Mouse (Mus musculus): ENCODE data around the gene Serpinb6a.

Serpinb6a gene

DNA sequence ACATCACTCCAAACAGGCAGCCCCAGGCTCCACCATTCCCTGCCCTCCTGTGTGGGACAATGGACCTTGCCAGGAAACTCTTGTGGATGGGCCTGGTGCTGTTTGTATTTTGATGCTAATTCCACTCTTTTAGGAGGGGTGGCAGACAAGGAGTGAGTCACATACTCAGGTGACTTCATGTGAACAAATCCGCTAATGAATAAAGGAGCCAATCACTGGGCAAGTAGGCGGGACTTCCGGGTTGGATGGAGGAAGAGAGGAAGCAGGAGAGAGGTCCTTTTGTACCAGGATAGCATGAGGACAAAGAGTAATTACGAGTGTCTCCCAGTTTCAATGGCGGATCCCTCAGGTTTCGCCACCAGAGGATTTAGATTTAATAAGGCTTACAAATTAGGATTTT, 81.6 kb downstream of the Serpinb6a start:
- DNase-seq (ENCODE audit: low read depth, low spot score) = peak; percentile 40

DNA sequence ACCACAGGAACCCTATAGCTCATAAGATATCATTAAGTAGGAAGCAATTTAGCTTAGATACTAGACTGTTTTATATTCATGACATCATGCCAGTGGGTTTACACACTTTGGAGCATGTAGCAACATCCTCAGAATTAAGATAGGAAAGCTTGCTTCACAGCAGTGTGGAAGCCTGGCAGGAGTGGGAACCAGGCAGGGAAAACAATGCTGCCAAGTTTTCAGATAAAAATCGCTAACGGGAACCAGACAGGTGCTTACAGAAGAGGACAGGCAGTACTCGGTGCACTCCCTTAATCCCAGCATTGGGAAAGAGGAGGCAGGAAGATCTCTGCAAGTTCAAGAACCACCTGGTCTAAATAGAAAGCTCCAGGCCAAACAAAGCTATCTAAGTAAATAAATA, 95.8 kb downstream of the Serpinb6a start:
- no peak for DNase-seq (ENCODE audit: low read depth, low spot score)

DNA sequence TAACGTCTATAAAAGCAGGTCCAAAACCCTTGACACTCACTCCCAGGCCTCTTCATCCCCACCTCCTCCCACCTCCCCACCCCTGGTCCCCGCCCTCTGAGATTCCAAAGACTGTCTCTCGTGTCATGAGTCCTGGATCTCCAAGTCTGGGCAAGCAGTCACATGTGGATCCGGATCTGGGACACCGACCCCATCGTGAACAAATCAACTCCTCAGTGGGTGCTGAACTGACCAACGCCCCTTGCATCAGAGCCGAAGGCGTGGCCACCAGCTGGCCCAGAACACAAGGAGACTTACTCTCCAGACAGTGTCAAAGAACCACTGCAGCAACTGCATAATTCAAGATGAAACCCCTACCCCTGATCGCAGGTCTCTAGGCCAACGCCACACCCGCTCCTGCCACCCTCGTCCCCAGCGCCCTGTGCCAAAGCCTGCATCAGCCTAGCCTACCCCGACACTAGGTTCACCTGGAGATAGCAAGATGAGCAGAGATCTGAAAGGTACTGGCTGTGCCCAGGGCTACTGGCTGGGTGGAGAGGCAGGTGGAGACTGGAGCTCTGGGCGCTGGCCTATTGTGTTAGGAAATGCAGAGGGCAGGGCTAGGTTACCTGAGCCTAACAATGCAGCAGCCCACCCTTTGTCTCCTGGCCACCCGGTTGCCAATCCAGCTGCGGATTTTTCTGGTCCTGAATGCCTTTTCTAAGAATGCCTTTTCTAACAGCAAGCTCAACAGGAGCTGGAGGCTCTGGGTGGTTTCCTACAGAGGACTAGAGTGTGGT, 97.2 kb downstream of the Serpinb6a start, which contains the start of gene Serpinb6c:
Gene Serpinb6c, minus strand, starts transcription at position 533 of the 779 bp plus-strand sequence.
- no peak for DNase-seq (ENCODE audit: low read depth, low spot score)

DNA sequence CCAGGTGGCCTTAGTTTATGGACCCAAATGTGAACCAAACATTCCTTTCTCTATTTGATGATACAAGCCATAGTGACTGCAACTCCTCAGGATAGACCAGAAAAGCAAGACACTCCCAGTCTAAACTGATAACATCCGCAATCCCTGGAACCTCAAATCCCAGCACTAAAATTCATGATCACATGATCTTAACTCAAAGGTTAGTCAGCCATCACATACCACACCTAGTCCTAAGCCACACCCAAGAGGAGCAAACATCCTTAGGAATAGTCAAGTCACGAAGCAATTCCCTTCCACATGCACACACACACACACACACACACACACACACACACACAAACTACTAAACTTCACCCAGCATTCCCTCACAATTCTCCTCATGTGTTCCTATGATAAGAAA, 99.3 kb downstream of the Serpinb6a start:
- DNase-seq (ENCODE audit: low read depth, low spot score) = no peak

DNA sequence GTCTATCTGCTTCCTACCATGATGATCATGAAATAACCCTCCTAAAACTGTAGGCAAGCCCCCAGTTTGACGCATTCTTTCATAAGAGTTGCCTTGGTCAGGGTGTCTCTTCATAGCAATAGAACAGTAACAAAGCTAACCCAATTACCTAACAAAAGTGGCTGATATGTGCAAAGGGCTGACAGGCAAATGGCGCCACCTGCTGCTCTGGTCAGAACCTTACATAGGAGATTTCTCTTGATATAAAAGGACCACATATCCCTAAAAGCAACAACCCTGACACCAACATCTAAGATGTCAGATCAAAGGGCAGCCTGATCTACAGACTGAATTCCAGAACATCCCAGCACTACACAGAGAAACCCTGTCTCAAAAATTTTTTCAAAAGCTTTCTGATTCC, 108.4 kb downstream of the Serpinb6a start:
- DNase-seq (ENCODE audit: low read depth, low spot score) = no peak
